In the genomic region with DNA sequence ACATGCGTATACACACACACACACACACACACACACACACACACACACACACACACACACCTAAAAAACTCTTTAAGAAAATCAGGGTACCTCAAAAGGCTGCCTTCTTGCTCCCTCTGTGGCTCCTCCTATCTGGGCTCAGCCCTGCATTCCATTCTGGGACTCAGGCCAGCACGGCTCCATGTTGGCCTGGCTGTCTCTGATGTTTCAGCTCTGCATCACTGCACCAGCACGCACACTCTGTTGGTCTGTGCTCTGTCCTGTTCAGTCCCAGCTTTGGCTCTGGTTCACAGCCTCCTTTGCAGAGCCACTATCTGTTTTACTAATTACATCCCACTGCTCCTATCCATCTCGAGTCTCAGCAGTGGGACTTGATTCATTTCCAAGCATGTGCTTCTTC, we compare ENCODE assay signal across 8 mouse cellular contexts.
DNase-seq lines count a peak whose midpoint lies in the region; ATAC-seq and TF ChIP-seq lines count a peak whose summit lies in the region.

No protein-coding gene starts in this region.

- H3K27me3 ChIP-seq in hindbrain, embryonic 14.5 days (ENCODE audit: control insufficient read depth, insufficient read depth, low read length), result no peaks in the 10 kb centered on the region
- no peaks in the 10 kb centered on the region for H3K27me3 ChIP-seq in hindbrain, embryonic 12.5 days
- no peaks in the 10 kb centered on the region for H3K27me3 ChIP-seq in forebrain, postnatal 0 days (ENCODE audit: insufficient read depth, low read length)
- no peaks in the 10 kb centered on the region for H3K27me3 ChIP-seq in kidney, embryonic 14.5 days (ENCODE audit: control insufficient read depth, insufficient read depth, low read length)
- H3K27me3 ChIP-seq in stomach, postnatal 0 days (ENCODE audit: control insufficient read depth, insufficient read depth, low read length), result no peaks in the 10 kb centered on the region

- WGBS in hindbrain, embryonic 14.5 days, result 59% methylated on average over 4 of the region's 4 CpGs
- 61% methylated on average over 3 of the region's 4 CpGs for WGBS in hindbrain, embryonic 12.5 days
- WGBS in forebrain, postnatal 0 days, result 36% methylated on average over 4 of the region's 4 CpGs
- 29% methylated on average over 4 of the region's 4 CpGs for WGBS in kidney, embryonic 14.5 days
- 38% methylated on average over 4 of the region's 4 CpGs for WGBS in stomach, postnatal 0 days

- no peak overlapping the region for H3K9ac ChIP-seq in hindbrain, embryonic 14.5 days
- H3K9ac ChIP-seq in hindbrain, embryonic 12.5 days, result no peak overlapping the region
- H3K9ac ChIP-seq in forebrain, postnatal 0 days, result no peak overlapping the region
- H3K9ac ChIP-seq in kidney, embryonic 14.5 days (ENCODE audit: low read depth, low read length), result no peak overlapping the region
- no peak overlapping the region for H3K9ac ChIP-seq in stomach, postnatal 0 days (ENCODE audit: low read length)

- DNase-seq in hindbrain, embryonic 14.5 days (ENCODE audit: low spot score), result peak; percentile 69
- DNase-seq in adipocyte (ENCODE audit: low spot score), result peak; percentile 75
- DNase-seq in forebrain, postnatal 0 days, result peak; percentile 64
- DNase-seq in stomach, postnatal 0 days (ENCODE audit: low spot score), result peak; percentile 35
- DNase-seq in embryo, embryonic 9.5 days (ENCODE audit: extremely low spot score), result no peak

- no peak for TF ChIP-seq EP300 in stomach, postnatal 0 days (optimal IDR thresholded peaks at IDR 0.05)

- no peak overlapping the region for H3K27ac ChIP-seq in hindbrain, embryonic 14.5 days
- no peak overlapping the region for H3K27ac ChIP-seq in hindbrain, embryonic 12.5 days
- H3K27ac ChIP-seq in forebrain, postnatal 0 days (ENCODE audit: low read depth, low read length), result no peak overlapping the region
- no peak overlapping the region for H3K27ac ChIP-seq in kidney, embryonic 14.5 days (ENCODE audit: low read depth, low read length)
- no peak overlapping the region for H3K27ac ChIP-seq in stomach, postnatal 0 days (replicated peaks)

- peak; percentile 82; the same call in 1 of the 2 replicates for ATAC-seq in hindbrain, embryonic 14.5 days (ENCODE audit: low FRiP score)
- no peak for ATAC-seq in hindbrain, embryonic 12.5 days (ENCODE audit: low FRiP score)
- ATAC-seq in forebrain, postnatal 0 days, result peak; percentile 73
- peak; percentile 86 for ATAC-seq in kidney, embryonic 14.5 days (ENCODE audit: low FRiP score, low TSS enrichment)
- no peak; the same call in 1 of the 2 replicates for ATAC-seq in stomach, postnatal 0 days (ENCODE audit: low FRiP score, low TSS enrichment)
- no peak for ATAC-seq in erythroblast, adult 5-6 weeks (replicated peaks; ENCODE audit: low FRiP score, poor library complexity, severe bottlenecking)

- H3K9me3 ChIP-seq in hindbrain, embryonic 14.5 days (ENCODE audit: control insufficient read depth, low read length), result no peaks in the 10 kb centered on the region
- no peaks in the 10 kb centered on the region for H3K9me3 ChIP-seq in hindbrain, embryonic 12.5 days (replicated peaks)
- no peaks in the 10 kb centered on the region for H3K9me3 ChIP-seq in forebrain, postnatal 0 days (ENCODE audit: low read length)
- no peaks in the 10 kb centered on the region for H3K9me3 ChIP-seq in kidney, embryonic 14.5 days (ENCODE audit: control insufficient read depth, low read length)
- H3K9me3 ChIP-seq in stomach, postnatal 0 days (ENCODE audit: control insufficient read depth, low read length), result no peaks in the 10 kb centered on the region

- no peak for TF ChIP-seq CTCF in forebrain, postnatal 0 days (IDR thresholded peaks at IDR 0.05; ENCODE audit: low read depth)
- TF ChIP-seq CTCF in stomach, postnatal 0 days (IDR thresholded peaks at IDR 0.05; ENCODE audit: low read depth), result peak; percentile 21; the same call in 1 of the 2 replicates

- no peak overlapping the region for H3K4me3 ChIP-seq in hindbrain, embryonic 14.5 days (replicated peaks; ENCODE audit: low read length)
- H3K4me3 ChIP-seq in hindbrain, embryonic 12.5 days, result no peak overlapping the region
- no peak overlapping the region for H3K4me3 ChIP-seq in forebrain, postnatal 0 days (ENCODE audit: low read depth, low read length)
- no peak overlapping the region for H3K4me3 ChIP-seq in kidney, embryonic 14.5 days (ENCODE audit: low read length)
- H3K4me3 ChIP-seq in stomach, postnatal 0 days (ENCODE audit: low read depth, low read length), result no peak overlapping the region

- H3K36me3 ChIP-seq in hindbrain, embryonic 14.5 days (replicated peaks; ENCODE audit: control insufficient read depth, insufficient read depth), result no peaks in the 10 kb centered on the region
- H3K36me3 ChIP-seq in hindbrain, embryonic 12.5 days, result no peaks in the 10 kb centered on the region
- H3K36me3 ChIP-seq in forebrain, postnatal 0 days (ENCODE audit: insufficient read depth), result no peaks in the 10 kb centered on the region
- H3K36me3 ChIP-seq in kidney, embryonic 14.5 days (ENCODE audit: control insufficient read depth, insufficient read depth, low read length), result no peaks in the 10 kb centered on the region
- no peaks in the 10 kb centered on the region for H3K36me3 ChIP-seq in stomach, postnatal 0 days (ENCODE audit: control insufficient read depth, insufficient read depth, low read length)

- H3K4me1 ChIP-seq in hindbrain, embryonic 14.5 days (replicated peaks; ENCODE audit: control insufficient read depth, insufficient read depth, low read length), result no peaks in the 10 kb centered on the region
- H3K4me1 ChIP-seq in hindbrain, embryonic 12.5 days, result no peaks in the 10 kb centered on the region
- no peaks in the 10 kb centered on the region for H3K4me1 ChIP-seq in forebrain, postnatal 0 days (ENCODE audit: insufficient read depth)
- no peaks in the 10 kb centered on the region for H3K4me1 ChIP-seq in kidney, embryonic 14.5 days (ENCODE audit: control insufficient read depth, insufficient read depth, low read length)
- no peaks in the 10 kb centered on the region for H3K4me1 ChIP-seq in stomach, postnatal 0 days (replicated peaks; ENCODE audit: control insufficient read depth, insufficient read depth)

- no peak overlapping the region for H3K4me2 ChIP-seq in hindbrain, embryonic 14.5 days (replicated peaks)
- H3K4me2 ChIP-seq in hindbrain, embryonic 12.5 days (replicated peaks), result no peak overlapping the region
- no peak overlapping the region for H3K4me2 ChIP-seq in forebrain, postnatal 0 days (ENCODE audit: low read depth)
- H3K4me2 ChIP-seq in kidney, embryonic 14.5 days (replicated peaks; ENCODE audit: low read depth, low read length), result no peak overlapping the region
- no peak overlapping the region for H3K4me2 ChIP-seq in stomach, postnatal 0 days (replicated peaks; ENCODE audit: low read depth)

Comparison
In these comparisons a context has a peak if more than half of its experiments do, and no peak if none do; other contexts are left out.
1. ATAC-seq: peak in hindbrain, embryonic 14.5 days (single experiment), forebrain, postnatal 0 days (single experiment) and kidney, embryonic 14.5 days (single experiment); none in hindbrain, embryonic 12.5 days (single experiment), stomach, postnatal 0 days (single experiment) and erythroblast, adult 5-6 weeks (single experiment).